Mouse (Mus musculus) hindbrain, embryonic 16.5 days (tissue): ENCODE data around the gene Atoh1. TPM values are rescaled to one million over a fixed set of nuclear protein-coding genes. Genes with fewer than 3 reads are reported as not detected.

ENCODE experiments used
- ATAC-seq: fragments of 200-750 bp; cut with Nextera tagmentation; 2 replicates; pipeline ENCODE4 v1.8.0; 2017; ENCODE audit warnings: moderate TSS enrichment, moderate library complexity
- H3K27ac ChIP-seq: fragments of 300-500 bp; sonication (generic); 2 replicates; pipeline ENCODE4 v1.5.1; 2014; ENCODE audit warnings: low read depth, mild to moderate bottlenecking, control low read depth, low read length, moderate library complexity
- H3K27me3 ChIP-seq: fragments of 300-500 bp; sonication (generic); replicated peaks from 2 replicates; pipeline ENCODE4 v1.6.1; 2014; ENCODE audit warnings: low read length; ENCODE audit not compliant: control insufficient read depth, insufficient read depth
- H3K36me3 ChIP-seq: fragments of 300-500 bp; sonication (generic); 2 replicates; pipeline ENCODE4 v1.6.1; 2014; ENCODE audit warnings: mild to moderate bottlenecking, low read length, moderate library complexity, mixed read lengths; ENCODE audit not compliant: control insufficient read depth, insufficient read depth
- H3K4me1 ChIP-seq: fragments of 300-500 bp; sonication (generic); 2 replicates; pipeline ENCODE4 v1.6.1; 2014; ENCODE audit warnings: low read depth, low read length; ENCODE audit not compliant: control insufficient read depth, insufficient read depth
- H3K4me2 ChIP-seq: fragments of 300-500 bp; sonication (generic); 2 replicates; pipeline ENCODE4 v1.6.1; 2014; ENCODE audit warnings: mild to moderate bottlenecking, low read length, control low read depth, moderate library complexity
- H3K4me3 ChIP-seq: fragments of 300-500 bp; sonication (generic); 2 replicates; pipeline ENCODE4 v1.5.1; 2014; ENCODE audit warnings: mild to moderate bottlenecking, low read length, control low read depth, moderate library complexity
- H3K9ac ChIP-seq: fragments of 300-500 bp; sonication (generic); 2 replicates; pipeline ENCODE4 v1.6.1; 2014; ENCODE audit warnings: low read depth, mild to moderate bottlenecking, control low read depth, low read length, moderate library complexity
- H3K9me3 ChIP-seq: fragments of 300-500 bp; sonication (generic); 2 replicates; pipeline ENCODE4 v1.6.1; 2014; ENCODE audit warnings: mild to moderate bottlenecking, low read length, moderate library complexity; ENCODE audit not compliant: control insufficient read depth
- WGBS: fragments of 180-500 bp; shearing (Covaris S2); extraction: QIAGEN DNeasy Blood & Tissue Kit; methylation state at CpG from one replicate; pipeline ENCODE4 v1.1.7; 2014; 5-methylcytosine and 5-hydroxymethylcytosine counted together
- polyA plus RNA-seq: library from polyadenylated mRNA; unstranded; fragments of >200 nt; fragmentation: Nextera tagmentation; extraction: Ambion mirVana; gene quantifications from 2 replicates; pipeline ENCODE4 v1.2.1, GENCODE M21; 2015

The Atoh1 gene
- polyA plus RNA-seq, 1 experiment from 2014 or later, result 9.0 TPM

GRCm38 (mm10) chr6:64730030-64730429, 1.1 kb downstream of the Atoh1 start:
- Histone ChIP-seq H3K4me2 (peak overlapping the region; percentile 76), H3K27ac (no peak overlapping the region; the same call in 1 of the 2 replicates), H3K4me1 (peaks cover 22% of the 10 kb centered on the region), H3K4me3 (peak overlapping the region; percentile 50), H3K9me3 (no peaks in the 10 kb centered on the region), H3K27me3 (peaks cover 31% of the 10 kb centered on the region), H3K9ac (peak overlapping the region; percentile 57), H3K36me3 (no peaks in the 10 kb centered on the region)
- WGBS, result under 1% methylated on average over 18 of the region's 19 CpGs
- ATAC-seq, result 0 out of 2 replicates have a peak, but pooled peaks have one; percentile 2

GRCm38 (mm10) chr6:64730506-64731020, 1.6 kb downstream of the Atoh1 start:
- Histone ChIP-seq H3K4me1 (peaks cover 22% of the 10 kb centered on the region), H3K27ac (no peak overlapping the region), H3K4me2 (no peak overlapping the region), H3K36me3 (no peaks in the 10 kb centered on the region), H3K9ac (peak overlapping the region; percentile 57; the same call in 1 of the 2 replicates), H3K9me3 (no peaks in the 10 kb centered on the region), H3K4me3 (peak overlapping the region; percentile 50), H3K27me3 (peaks cover 36% of the 10 kb centered on the region)
- ATAC-seq, result no peak
- 3% methylated on average over 14 of the region's 14 CpGs for WGBS

- WGBS, result 5% methylated on average over 7 of the region's 7 CpGs
- no peaks in the 10 kb centered on the region for H3K9me3 ChIP-seq
- H3K36me3 ChIP-seq, result no peaks in the 10 kb centered on the region
- no peak for ATAC-seq
- H3K27me3 ChIP-seq, result peaks cover 38% of the 10 kb centered on the region
- no peak overlapping the region for H3K4me2 ChIP-seq
- H3K4me3 ChIP-seq, result no peak overlapping the region
- H3K27ac ChIP-seq, result no peak overlapping the region
- H3K4me1 ChIP-seq, result peaks cover 22% of the 10 kb centered on the region
- no peak overlapping the region for H3K9ac ChIP-seq
Observed at GRCm38 (mm10) chr6:64731126-64731525, 2.2 kb downstream of the Atoh1 start.

GRCm38 (mm10) chr6:64731621-64732320, 2.8 kb downstream of the Atoh1 start:
- Histone ChIP-seq H3K4me1 (peaks cover 22% of the 10 kb centered on the region), H3K9ac (no peak overlapping the region), H3K9me3 (no peaks in the 10 kb centered on the region), H3K4me3 (no peak overlapping the region), H3K27ac (no peak overlapping the region), H3K36me3 (no peaks in the 10 kb centered on the region), H3K27me3 (peaks cover 35% of the 10 kb centered on the region), H3K4me2 (no peak overlapping the region)
- ATAC-seq, result no peak
- WGBS, result 5% methylated on average over 8 of the region's 8 CpGs

- Histone ChIP-seq H3K4me3 (no peak overlapping the region), H3K9ac (no peak overlapping the region), H3K27ac (no peak overlapping the region), H3K4me2 (no peak overlapping the region), H3K27me3 (peaks cover 31% of the 10 kb centered on the region), H3K4me1 (peaks cover 17% of the 10 kb centered on the region), H3K9me3 (no peaks in the 10 kb centered on the region), H3K36me3 (no peaks in the 10 kb centered on the region)
- under 1% methylated on average over 4 of the region's 4 CpGs for WGBS
- no peak for ATAC-seq
Observed at GRCm38 (mm10) chr6:64733311-64733710, 4.4 kb downstream of the Atoh1 start.

GRCm38 (mm10) chr6:64734441-64735320, 5.8 kb downstream of the Atoh1 start:
- Histone ChIP-seq H3K36me3 (no peaks in the 10 kb centered on the region), H3K27ac (no peak overlapping the region), H3K9ac (peak overlapping the region; percentile 49), H3K4me3 (peak overlapping the region; percentile 48), H3K27me3 (peaks cover 31% of the 10 kb centered on the region), H3K4me1 (peaks cover 8% of the 10 kb centered on the region), H3K9me3 (no peaks in the 10 kb centered on the region), H3K4me2 (peak overlapping the region; percentile 82)
- 1% methylated on average over 54 of the region's 54 CpGs for WGBS
- ATAC-seq, result peak; percentile 86

GRCm38 (mm10) chr6:64736317-64736716, 7.4 kb downstream of the Atoh1 start:
- no peak overlapping the region for H3K27ac ChIP-seq

GRCm38 (mm10) chr6:64742915-64743489, 14.1 kb downstream of the Atoh1 start:
- Histone ChIP-seq H3K9ac (no peak overlapping the region), H3K4me1 (no peaks in the 10 kb centered on the region), H3K27me3 (peaks cover 3% of the 10 kb centered on the region), H3K36me3 (no peaks in the 10 kb centered on the region), H3K27ac (no peak overlapping the region), H3K9me3 (no peaks in the 10 kb centered on the region), H3K4me3 (no peak overlapping the region), H3K4me2 (no peak overlapping the region)
- 78% methylated on average over 2 of the region's 2 CpGs for WGBS
- ATAC-seq, result no peak

More at GRCm38 (mm10) chr6:64736317-64736716, 7.4 kb downstream of the Atoh1 start:
- Histone ChIP-seq H3K4me1 (peaks cover 3% of the 10 kb centered on the region), H3K9ac (no peak overlapping the region), H3K4me2 (no peak overlapping the region), H3K36me3 (no peaks in the 10 kb centered on the region), H3K27me3 (peaks cover 26% of the 10 kb centered on the region), H3K4me3 (no peak overlapping the region), H3K9me3 (no peaks in the 10 kb centered on the region)
- ATAC-seq, result no peak
- 83% methylated on average over 4 of the region's 4 CpGs for WGBS

- 89% methylated on average over 2 of the region's 2 CpGs for WGBS
- no peaks in the 10 kb centered on the region for H3K27me3 ChIP-seq
- H3K4me1 ChIP-seq, result no peaks in the 10 kb centered on the region
- no peak overlapping the region for H3K4me2 ChIP-seq
- no peak overlapping the region for H3K27ac ChIP-seq
- ATAC-seq, result no peak
- H3K4me3 ChIP-seq, result no peak overlapping the region
- H3K36me3 ChIP-seq, result no peaks in the 10 kb centered on the region
- H3K9me3 ChIP-seq, result no peaks in the 10 kb centered on the region
- no peak overlapping the region for H3K9ac ChIP-seq
Observed at GRCm38 (mm10) chr6:64754515-64754914, 25.6 kb downstream of the Atoh1 start.
